24 mouse cellular contexts compared by ENCODE assay signal in the genomic region with DNA sequence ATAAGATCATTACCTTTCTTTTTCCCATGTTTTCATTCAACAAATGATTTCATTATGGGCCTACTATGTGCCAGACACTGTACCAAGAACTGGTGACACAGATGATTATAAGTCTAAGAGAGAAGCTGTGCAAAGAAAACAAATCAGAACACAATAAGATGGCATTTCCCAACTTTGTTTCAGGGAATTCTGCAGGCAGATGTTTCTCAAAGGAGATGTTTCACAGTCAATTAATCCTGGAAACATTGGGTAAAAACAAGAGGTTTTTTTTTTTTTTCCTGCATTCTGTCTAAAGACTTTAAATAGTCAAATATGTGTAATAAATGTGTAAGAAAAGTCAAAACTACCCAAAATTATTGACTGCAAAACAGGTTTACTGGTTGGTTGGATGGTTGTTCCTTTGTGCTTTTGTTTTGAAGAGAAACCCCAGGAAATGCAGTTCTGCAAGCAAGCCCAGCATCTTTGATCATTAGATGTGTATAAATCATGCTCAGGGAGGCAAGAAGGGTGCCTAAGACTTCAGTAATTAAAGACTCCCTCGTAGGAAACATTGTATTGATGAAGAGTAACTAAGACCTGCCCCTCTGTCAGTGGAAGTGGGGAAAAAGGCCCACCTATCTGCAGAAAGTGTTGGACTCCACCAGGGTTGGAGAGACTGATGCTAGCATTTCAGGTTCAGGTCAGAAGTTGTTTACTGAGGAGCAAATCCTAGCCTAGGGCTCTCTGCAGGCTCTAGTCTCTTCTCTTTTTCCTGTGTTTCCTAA.
"Had no signal": no experiment of that assay in that cellular context is flagged by ENCODE, and none has a peak within 500 bp of the region (broad histone marks: within the 10 kb centered on the region; RNA-seq: fewer than 3 reads in every experiment).

No protein-coding gene starts in this region.

- H3K4me3 ChIP-seq: intestine, embryonic 15.5 days; layer of hippocampus, adult 2 months; limb, embryonic 10.5 days; limb, embryonic 13.5 days; liver, embryonic 12.5 days; liver, embryonic 15.5 days; megakaryocyte, embryonic 14.5 days; midbrain, embryonic 10.5 days; neural tube, embryonic 12.5 days; neural tube, embryonic 15.5 days had no signal

- H3K27ac ChIP-seq: intestine, embryonic 15.5 days; layer of hippocampus, adult 2 months; limb, embryonic 10.5 days; limb, embryonic 13.5 days; liver, embryonic 12.5 days; liver, embryonic 15.5 days; midbrain, embryonic 10.5 days; neural tube, embryonic 12.5 days; neural tube, embryonic 15.5 days; stomach, postnatal 0 days had no signal

- H3K9ac ChIP-seq: intestine, embryonic 15.5 days; limb, embryonic 13.5 days; liver, embryonic 12.5 days; liver, embryonic 15.5 days; neural tube, embryonic 12.5 days; neural tube, embryonic 15.5 days had no signal

- DNase-seq: kidney, adult 11 months; kidney, postnatal 10 days; layer of hippocampus, adult 9-11 months; liver; lung, adult 2 months; lung, postnatal 14 days; midbrain, embryonic 14.5 days; right cerebral cortex, adult 18-20 months; right cerebral cortex, postnatal 14 days; right cerebral cortex, postnatal 4 days; thymus, adult 2 months; thymus, postnatal 14 days; thymus, postnatal 4 days had no signal

- H3K9me3 ChIP-seq: intestine, embryonic 15.5 days; limb, embryonic 10.5 days; limb, embryonic 13.5 days; liver, embryonic 12.5 days; liver, embryonic 15.5 days; midbrain, embryonic 10.5 days; neural tube, embryonic 12.5 days; neural tube, embryonic 15.5 days had no signal

- H3K36me3 ChIP-seq: intestine, embryonic 15.5 days; limb, embryonic 10.5 days; limb, embryonic 13.5 days; liver, embryonic 12.5 days; liver, embryonic 15.5 days; midbrain, embryonic 10.5 days; neural tube, embryonic 12.5 days; neural tube, embryonic 15.5 days had no signal

- H3K27me3 ChIP-seq: intestine, embryonic 15.5 days; limb, embryonic 13.5 days; liver, embryonic 12.5 days; liver, embryonic 15.5 days; neural tube, embryonic 12.5 days; neural tube, embryonic 15.5 days had no signal

- H3K4me2 ChIP-seq: intestine, embryonic 15.5 days; limb, embryonic 13.5 days; liver, embryonic 12.5 days; liver, embryonic 15.5 days; neural tube, embryonic 12.5 days; neural tube, embryonic 15.5 days had no signal

- ATAC-seq: intestine, embryonic 15.5 days; liver, embryonic 12.5 days had no signal

- H3K4me1 ChIP-seq: intestine, embryonic 15.5 days; limb, embryonic 10.5 days; limb, embryonic 13.5 days; liver, embryonic 12.5 days; liver, embryonic 15.5 days; midbrain, embryonic 10.5 days; neural tube, embryonic 12.5 days; neural tube, embryonic 15.5 days had no signal
